Mouse (Mus musculus) stomach, postnatal 0 days (tissue): ENCODE measurements at regions not wholly inside any gene's neighbourhood (a gene's known extent, or its start where the extent isn't known, plus 50 kb on each side); places are given as distances from the start of the nearest gene placed in this dataset.

ENCODE experiments used
- CTCF ChIP-seq: IDR thresholded peaks from 2 replicates; pipeline ENCODE4 v1.5.1; 2016; ENCODE audit warnings: antibody characterized with exemption, low read depth, mild to moderate bottlenecking, moderate library complexity
- EP300 ChIP-seq: optimal IDR thresholded peaks from 2 replicates; pipeline ENCODE3; 2016; ENCODE audit warnings: antibody characterized with exemption

DNA sequence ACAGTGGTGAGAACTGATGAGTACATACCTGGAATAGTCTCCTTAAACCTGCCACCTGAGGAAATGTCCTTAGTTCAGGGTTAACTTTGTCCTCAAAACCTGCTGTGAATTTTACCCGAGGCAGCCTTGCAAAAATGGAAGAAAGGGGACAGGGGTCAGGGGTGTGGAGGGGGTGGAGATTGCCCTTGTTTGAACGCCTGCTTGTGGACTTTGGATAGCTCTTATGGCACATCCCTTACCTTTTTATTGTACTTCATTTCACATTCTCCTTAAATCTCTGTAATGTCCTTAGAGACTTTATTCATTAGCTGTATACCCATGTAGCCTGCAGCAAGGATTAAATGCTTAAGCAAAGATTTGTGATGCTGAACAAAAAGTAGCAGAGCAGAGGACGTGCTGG is 64.1 kb upstream of the Rap2b start:
- TF ChIP-seq CTCF (no peak), EP300 (no peak)
